Mouse (Mus musculus) lung, postnatal 25 days (tissue): Measurements from ENCODE around the gene Ccl17.

Source experiments
- DNase-seq: peaks from one replicate; pipeline ENCODE4 v3.0.0; 2022; ENCODE audit warnings: low spot score

Ccl17 gene

DNA sequence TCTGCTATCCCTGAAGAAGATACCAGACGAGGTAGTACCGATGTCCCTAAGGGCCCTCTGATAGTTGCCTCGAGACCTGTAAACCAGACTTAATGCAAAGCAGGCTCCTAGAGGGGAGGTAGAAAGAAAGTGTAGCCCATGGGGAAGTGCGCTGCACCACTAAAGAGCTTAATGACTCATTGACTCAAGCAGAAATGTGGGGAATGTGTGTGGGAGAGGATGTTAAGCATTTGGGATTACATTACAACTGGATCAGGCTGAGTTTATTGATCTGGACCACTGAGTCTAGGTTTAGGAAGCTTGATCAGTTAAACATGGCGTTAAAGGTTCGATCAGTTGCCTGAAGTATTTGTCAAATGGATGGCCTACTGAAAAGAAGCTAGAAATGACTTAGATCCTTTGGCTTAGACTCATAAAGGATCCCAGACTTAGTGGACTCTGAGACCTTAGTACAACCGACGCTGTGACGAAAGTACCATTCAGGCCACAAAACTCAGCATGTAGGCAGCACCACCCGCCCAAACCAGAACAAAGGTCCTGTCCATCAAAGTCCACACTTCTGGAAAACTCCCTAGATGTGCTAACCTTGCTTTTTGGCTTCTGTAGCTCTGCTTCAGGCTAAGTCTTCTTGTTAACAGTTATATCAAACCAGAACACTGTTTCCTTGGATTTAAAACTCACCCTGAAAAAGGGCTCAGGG lies 20.8 kb upstream of the Ccl17 start:
- DNase-seq = no peak

- no peak for DNase-seq
Measured at GRCm38 (mm10) chr8:94794368-94794767, 15.9 kb upstream of the Ccl17 start.

DNA sequence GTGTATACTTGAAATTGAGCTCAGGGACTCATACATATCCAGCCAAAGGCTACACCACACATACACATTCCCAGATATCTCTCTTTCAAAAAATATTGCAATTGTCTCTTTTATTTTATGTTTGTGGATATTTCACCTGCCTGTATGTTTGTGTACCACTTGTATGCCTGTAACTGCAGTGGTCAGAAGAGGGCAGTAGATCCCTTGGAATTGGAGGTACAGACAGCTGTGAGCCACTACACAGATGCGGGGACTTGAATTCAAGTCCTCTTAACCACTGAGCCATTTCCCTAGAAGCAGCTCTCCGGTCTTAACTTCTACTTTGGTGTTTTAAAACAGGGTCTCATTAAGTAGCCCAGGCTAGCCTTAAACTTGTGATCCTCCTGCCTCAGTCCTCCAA lies 15.5 kb upstream of the Ccl17 start:
- DNase-seq = no peak

- DNase-seq = no peak
Measured at GRCm38 (mm10) chr8:94800278-94800968, 9.8 kb upstream of the Ccl17 start.

DNA sequence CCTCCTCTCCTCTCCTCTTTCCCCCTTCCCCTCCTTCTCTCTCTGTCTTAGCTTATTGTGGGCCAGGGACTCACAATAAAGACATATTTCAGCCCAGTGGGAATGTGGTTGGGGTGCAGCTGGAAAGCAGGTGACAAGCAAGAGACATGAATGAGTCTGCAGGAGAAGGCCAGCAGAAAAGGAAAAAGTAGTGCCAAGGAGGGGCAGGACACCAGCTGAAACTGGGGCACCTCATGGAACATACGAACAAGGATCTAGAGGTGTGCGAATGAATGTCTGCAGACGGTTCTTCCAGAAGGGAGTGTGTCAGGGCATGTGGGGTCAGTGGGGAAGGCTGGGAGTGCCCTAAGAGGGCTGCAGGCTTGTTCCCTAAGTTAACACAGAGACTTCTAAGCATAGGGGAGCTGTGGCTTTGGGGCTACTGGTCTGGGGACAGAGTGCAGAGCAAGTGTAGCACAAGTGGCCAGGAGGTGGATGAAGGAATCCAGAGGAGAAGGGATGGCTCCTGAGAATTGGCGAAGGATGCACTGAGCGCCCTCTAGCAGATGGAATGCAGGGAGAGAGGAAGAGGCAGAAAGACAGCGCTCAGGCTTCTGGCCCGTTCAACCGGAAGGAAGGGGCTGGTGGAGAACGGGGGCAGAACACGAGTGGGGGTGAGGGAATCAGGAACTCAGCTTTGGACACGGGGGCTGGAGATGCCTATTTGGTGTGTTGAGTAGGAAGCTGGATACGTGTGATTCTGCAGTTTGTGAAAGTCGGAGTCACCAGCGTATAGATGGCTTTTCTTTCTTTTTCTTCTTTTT lies 8.8 kb upstream of the Ccl17 start:
- DNase-seq = peak; percentile 63

- DNase-seq = no peak
Measured at GRCm38 (mm10) chr8:94802375-94802774, 7.9 kb upstream of the Ccl17 start.

- DNase-seq = no peak
Measured at GRCm38 (mm10) chr8:94803551-94803950, 6.7 kb upstream of the Ccl17 start.

DNA sequence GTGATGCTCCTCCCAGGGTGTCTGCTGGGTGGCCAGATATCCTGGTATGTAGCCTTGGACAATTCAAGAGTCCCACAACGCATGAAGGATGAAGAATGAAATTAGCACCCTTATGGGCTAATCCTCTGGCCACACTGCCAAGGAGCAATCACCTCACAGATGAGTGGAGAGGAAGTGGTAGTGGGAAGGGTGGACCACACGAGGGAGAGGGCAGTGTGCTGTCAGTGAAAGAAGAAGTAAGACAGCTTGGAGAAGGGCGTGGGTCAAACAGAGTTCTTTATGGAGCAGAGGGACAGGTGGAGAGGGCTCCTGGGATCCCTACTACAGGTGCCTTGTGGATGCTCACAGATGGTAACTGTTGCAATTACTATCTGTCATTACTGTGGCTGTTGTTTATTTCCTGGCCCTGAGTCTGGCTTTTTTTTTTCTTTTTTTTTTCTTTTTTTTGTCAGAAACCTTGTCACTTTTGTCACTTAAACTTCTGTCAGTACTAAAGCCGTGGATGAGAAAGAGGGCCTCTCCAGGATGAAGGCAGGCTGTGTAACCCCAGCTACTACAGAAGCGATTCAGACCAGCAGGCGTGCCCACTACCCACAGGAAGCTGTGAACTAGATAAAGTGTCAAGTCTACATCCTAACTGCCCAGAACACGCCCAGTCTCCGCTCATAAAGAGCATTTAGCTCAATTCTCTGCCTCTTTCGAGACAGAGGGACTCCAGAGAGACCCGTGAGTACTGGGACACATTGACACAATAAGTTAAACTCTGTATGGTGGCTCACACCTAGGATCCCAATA lies 5.5 kb upstream of the Ccl17 start:
- DNase-seq = no peak

DNA sequence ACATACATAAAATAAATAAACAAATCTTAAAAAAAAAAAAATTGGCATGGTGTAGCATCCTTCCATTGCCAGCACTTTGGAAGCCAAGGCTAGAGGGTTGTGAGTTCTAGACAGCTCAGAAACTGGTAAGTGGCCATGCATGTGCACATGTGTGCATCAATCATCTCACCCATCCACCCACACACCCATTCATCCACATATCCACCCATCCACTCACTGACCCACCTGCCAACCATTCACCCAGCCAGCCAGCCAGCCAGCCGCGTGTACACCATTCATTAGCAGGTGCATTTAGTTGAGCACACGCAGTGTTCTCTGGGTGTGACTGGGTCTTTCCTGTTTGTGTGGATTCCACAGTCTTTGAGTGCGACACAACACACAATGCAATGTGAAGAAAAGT lies 4.4 kb upstream of the Ccl17 start:
- DNase-seq = no peak

DNA sequence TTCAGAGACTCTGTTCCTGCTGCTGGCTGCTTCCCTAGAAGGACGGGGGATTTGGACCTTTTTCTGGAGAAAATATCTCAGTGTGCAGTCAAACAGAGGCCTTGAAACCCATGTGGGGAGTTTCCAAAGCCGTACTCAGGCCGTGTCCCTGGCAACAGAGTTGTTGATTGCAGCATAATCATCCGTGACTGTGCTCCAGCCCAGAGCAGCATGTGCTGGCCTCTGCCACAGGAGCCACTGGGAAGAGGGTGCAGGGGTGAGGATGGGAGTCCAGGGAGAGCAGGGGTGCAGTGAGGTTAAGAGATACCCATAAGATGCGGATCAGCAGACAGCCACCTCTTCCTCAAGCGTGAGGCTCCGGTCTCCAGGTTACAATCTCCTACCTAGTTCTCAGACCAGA lies 2.7 kb upstream of the Ccl17 start:
- DNase-seq = no peak

DNA sequence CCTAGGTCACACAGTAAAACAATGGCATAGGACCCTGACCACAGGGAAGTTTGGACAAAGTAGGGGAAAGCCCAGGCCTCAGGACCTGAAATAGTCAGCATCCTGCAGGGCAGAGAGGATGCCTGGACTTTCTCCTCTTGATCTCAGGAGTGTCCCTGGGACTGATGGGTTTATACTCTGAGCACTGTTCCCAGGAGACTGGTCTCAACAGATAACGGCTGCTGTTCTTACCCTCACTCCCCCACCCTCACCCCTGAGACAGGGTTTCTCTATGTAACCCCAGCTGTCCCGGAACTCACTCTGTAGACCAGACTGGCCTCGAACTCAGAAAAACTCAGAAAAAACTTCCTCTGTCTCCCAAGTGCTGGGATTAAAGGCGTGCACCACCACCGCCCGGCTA lies 1.9 kb upstream of the Ccl17 start:
- DNase-seq = no peak

DNA sequence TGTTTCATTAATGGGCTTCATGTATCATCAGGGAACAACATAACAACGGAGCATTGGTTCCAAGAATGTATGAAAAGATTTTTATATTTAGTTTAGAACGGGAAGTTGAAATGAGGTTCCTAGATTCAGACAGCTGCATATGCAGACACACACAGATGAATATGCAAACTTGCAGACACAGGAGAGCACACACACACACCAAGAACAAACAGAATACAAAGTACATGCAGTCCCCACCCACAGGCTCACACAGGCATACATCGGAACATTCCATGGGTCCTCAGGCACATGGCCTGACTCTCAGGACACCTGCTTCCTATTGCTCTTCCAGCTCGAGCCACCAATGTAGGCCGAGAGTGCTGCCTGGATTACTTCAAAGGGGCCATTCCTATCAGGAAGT lies 602 bp downstream of the Ccl17 start:
- DNase-seq = no peak

GRCm38 (mm10) chr8:94811654-94812053 lies 1.4 kb downstream of the Ccl17 start:
- no peak for DNase-seq

DNA sequence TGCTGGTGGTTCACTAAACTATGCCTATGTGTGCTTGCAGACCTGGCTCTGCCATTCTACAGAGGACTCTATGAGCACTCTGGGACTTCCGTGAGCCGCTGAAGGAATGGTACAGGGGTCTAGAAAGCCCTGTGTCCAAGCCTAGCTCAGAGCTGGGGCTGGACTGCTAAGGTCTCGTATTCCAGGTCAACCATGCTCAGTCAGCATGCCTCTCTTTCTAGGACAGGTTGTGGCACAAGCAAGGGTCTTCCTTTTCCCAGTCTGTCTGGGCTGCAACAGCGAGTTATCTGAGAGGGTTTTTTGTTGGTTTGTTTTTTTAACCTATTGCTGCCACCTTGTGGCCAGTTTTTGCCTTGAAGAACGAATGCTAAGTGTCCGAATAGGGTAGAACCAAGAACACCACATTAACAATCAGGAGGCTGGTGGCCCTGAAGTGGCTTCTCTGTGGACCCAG lies 2.4 kb downstream of the Ccl17 start:
- DNase-seq = peak; percentile 90

- no peak for DNase-seq
Measured at GRCm38 (mm10) chr8:94814556-94814955, 4.3 kb downstream of the Ccl17 start.

DNA sequence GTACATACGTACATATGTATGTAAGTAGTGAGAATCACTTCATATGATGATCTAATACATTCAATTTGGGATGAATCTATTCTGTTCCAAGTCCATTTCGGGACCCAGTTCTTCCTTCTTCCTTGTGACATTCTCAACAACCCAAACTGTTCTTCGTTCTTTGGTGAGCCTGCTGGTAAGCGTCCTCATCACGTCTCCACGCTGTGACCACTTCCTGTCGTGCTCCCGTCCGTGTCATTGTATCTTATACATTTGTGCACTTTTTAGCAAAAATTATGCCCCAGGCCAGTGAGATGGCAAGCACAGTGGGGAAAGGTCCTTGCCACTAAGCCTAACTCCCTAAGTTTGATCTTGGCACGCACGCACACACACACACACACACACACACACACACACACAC lies 7.7 kb downstream of the Ccl17 start:
- DNase-seq = no peak

- no peak for DNase-seq
Measured at GRCm38 (mm10) chr8:94819671-94820179, 9.5 kb downstream of the Ccl17 start.

DNA sequence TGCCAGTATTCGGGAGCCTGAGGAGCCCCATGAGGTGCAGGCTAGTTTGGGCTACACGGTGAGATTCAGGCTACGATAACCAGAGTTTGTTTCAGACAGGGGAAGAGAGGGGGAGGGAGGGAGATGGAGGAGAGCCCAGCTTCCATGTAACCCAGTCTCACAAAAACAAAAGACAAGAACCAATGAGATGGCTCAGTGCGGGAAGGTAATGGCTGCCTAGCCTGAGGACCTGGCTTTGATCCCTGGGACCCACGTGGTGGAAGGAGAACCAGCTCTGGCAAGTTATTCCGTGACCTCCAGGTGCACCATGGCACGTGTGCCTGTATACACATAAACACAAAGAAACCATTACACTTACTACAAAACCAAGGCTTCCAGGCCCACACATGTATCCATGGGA lies 10.3 kb downstream of the Ccl17 start:
- no peak for DNase-seq

DNA sequence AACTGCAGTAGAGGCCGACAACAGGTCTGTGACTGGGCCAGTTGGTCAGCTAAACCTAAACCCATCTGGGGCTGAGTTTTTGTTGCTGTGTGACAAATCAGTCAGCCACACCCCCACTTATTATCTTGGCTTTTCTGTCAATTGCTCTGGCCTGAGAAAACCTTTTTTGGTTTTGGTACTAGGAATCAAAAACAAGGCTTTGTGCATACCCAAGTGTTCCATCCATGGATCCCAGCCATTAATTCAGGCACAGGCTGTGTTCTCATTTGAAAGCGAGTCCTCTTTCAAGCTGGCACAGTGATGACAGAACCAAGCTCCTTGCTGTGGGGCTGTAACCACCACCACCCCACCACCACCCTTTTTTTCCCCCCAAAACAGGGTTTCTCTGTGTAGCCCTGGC lies 11.1 kb downstream of the Ccl17 start:
- no peak for DNase-seq

DNA sequence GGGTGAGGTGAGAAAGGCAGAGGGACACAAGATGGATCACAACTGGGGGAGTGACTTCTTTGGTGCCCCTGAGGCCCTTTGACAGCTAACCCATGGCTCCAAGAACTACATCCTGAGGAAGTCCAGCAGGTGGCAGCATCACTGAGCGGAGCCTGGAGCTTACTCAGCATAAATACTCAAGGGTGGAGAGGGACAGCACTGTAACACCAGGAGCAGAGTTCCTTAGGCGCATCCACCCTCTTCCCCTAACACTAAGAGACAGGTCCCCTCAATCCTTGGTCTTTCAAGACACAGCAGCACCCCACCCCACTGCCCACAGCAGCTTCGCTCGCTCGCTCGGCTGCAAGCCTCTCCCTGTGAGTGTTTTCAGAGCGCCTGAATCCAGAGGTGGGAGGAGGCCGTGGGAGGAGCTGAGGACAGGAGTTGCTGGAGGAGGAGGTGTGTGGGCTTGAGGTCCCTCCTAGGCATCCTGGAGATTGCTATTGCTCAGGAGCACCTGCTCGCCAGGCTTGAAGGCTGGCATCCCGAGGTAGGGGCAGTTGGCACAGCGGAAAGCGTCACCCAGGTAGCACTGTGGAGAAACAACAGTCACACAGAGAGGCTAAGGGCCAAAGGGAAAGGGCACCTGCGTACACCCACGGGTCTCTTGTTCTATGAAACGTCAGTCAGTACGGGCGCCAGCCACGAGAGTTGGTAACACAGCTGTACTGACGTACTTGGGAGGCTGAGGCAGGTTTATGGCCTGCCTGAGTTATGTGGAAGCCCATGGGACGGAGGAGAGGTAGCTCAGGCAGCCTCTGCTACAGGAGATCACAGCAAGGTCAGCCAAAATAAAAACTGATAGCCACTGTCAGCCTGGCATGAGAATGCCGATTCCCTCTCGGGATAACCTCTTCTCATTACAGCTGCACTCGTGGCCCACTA lies 12.6 kb downstream of the Ccl17 start:
- DNase-seq = peak; percentile 57

- DNase-seq = no peak
Measured at GRCm38 (mm10) chr8:94825170-94825569, 14.9 kb downstream of the Ccl17 start.
